Comparison of ENCODE assay signal across 8 mouse cellular contexts in the genomic region with DNA sequence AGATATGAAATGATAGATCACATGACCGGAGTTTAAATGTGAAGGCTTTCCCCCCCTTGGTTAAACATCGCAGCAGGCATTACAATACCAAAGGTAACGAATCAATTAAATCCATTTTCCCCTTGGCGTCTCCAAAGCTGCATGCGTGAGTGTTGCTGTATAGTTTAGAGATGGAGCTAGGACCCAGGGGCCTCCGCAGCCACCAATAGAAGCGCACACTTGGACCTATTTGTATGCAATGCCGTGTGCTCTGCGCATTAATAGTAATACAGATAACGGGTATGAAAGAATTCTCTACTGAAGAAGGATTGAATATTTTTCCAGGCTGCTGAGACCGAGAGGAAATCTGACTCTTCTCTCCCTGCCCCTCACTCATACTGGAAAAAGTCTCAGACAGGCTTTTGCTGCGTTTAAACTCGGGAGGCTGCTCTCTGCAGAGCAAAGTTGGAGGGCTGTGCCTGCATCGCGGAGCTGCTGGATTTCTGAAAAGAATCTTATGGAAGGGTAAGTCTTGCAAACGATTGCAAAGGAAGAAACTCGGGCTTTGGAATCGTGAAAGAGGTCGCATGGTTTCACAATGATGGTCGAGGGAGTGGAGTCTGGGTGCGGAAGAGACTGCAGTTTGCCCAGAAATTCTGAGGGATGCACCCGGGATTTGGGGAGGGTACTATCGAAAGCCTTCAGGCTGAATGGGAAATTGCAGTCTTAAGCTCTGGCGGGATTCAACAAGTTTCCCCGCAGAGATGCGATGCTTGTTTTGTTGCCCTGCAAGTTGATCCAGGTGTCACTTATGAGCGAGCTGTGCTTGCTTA.
DNase-seq lines count a peak whose midpoint lies in the region; ATAC-seq lines count a peak whose summit lies in the region.

No protein-coding gene starts in this region.

- no peaks in the 10 kb centered on the region for H3K36me3 ChIP-seq in embryonic facial prominence, embryonic 14.5 days (ENCODE audit: control insufficient read depth, insufficient read depth, low read length)
- H3K36me3 ChIP-seq in intestine, embryonic 14.5 days (ENCODE audit: control insufficient read depth, insufficient read depth, low read length), result no peaks in the 10 kb centered on the region
- H3K36me3 ChIP-seq in midbrain, embryonic 16.5 days (ENCODE audit: control insufficient read depth, insufficient read depth, low read length), result no peaks in the 10 kb centered on the region

- no peaks in the 10 kb centered on the region for H3K9me3 ChIP-seq in embryonic facial prominence, embryonic 14.5 days (ENCODE audit: control insufficient read depth, low read length)
- H3K9me3 ChIP-seq in intestine, embryonic 14.5 days (ENCODE audit: control insufficient read depth, low read length), result no peaks in the 10 kb centered on the region
- H3K9me3 ChIP-seq in midbrain, embryonic 16.5 days (replicated peaks; ENCODE audit: control insufficient read depth, low read length, poor library complexity, severe bottlenecking), result no peaks in the 10 kb centered on the region

- peak overlapping the region; percentile 48 for H3K4me3 ChIP-seq in embryonic facial prominence, embryonic 14.5 days (ENCODE audit: low read depth, low read length)
- peak overlapping the region; percentile 43 for H3K4me3 ChIP-seq in intestine, embryonic 14.5 days (ENCODE audit: low read depth, low read length)
- peak overlapping the region; percentile 62 for H3K4me3 ChIP-seq in midbrain, embryonic 16.5 days (ENCODE audit: low read depth, low read length)

- no peaks in the 10 kb centered on the region for H3K4me1 ChIP-seq in embryonic facial prominence, embryonic 14.5 days (ENCODE audit: control insufficient read depth, insufficient read depth, low read length)
- peaks cover 11% of the 10 kb centered on the region for H3K4me1 ChIP-seq in intestine, embryonic 14.5 days (replicated peaks; ENCODE audit: control insufficient read depth, insufficient read depth, low read length)
- H3K4me1 ChIP-seq in midbrain, embryonic 16.5 days (ENCODE audit: control insufficient read depth, insufficient read depth, low read length), result peaks cover 7% of the 10 kb centered on the region

- H3K9ac ChIP-seq in embryonic facial prominence, embryonic 14.5 days (ENCODE audit: low read depth, low read length), result peak overlapping the region; percentile 55
- 0 out of 2 replicates have a peak overlapping the region, but pooled peaks have one; percentile 14 for H3K9ac ChIP-seq in intestine, embryonic 14.5 days (ENCODE audit: low read length)
- H3K9ac ChIP-seq in midbrain, embryonic 16.5 days (ENCODE audit: low read depth, low read length), result peak overlapping the region; percentile 82

- no peaks in the 10 kb centered on the region for H3K27me3 ChIP-seq in embryonic facial prominence, embryonic 14.5 days (replicated peaks; ENCODE audit: control insufficient read depth, insufficient read depth, low read length)
- H3K27me3 ChIP-seq in intestine, embryonic 14.5 days (replicated peaks; ENCODE audit: control insufficient read depth, insufficient read depth, low read length), result peaks cover 38% of the 10 kb centered on the region
- no peaks in the 10 kb centered on the region for H3K27me3 ChIP-seq in midbrain, embryonic 16.5 days (ENCODE audit: control insufficient read depth, insufficient read depth, low read depth, low read length)

- ATAC-seq in embryonic facial prominence, embryonic 14.5 days (ENCODE audit: low read depth), result peak; percentile 84
- ATAC-seq in intestine, embryonic 14.5 days (replicated peaks; ENCODE audit: low FRiP score, low TSS enrichment, low read depth), result peak; percentile 53; the same call in 1 of the 2 replicates
- peak; percentile 88 for ATAC-seq in midbrain, embryonic 16.5 days
- ATAC-seq in megakaryocyte, adult 5-6 weeks (ENCODE audit: poor library complexity, severe bottlenecking), result no peak

- DNase-seq in kidney, postnatal 4 days, result peak; percentile 2 to 12
- no peak for DNase-seq in kidney, postnatal 14 days
- peak; percentile 72 for DNase-seq in embryonic facial prominence, embryonic 14.5 days (ENCODE audit: low spot score)
- DNase-seq in intestine, embryonic 14.5 days (ENCODE audit: low spot score), result peak; percentile 70
- no peak for DNase-seq in kidney, adult 9 months
- no peak for DNase-seq in adrenal gland, postnatal 4 days (ENCODE audit: low spot score in 2 of 2)

- 0 out of 2 replicates have a peak overlapping the region, but pooled peaks have one; percentile 8 for H3K27ac ChIP-seq in embryonic facial prominence, embryonic 14.5 days (replicated peaks; ENCODE audit: low read depth, low read length)
- H3K27ac ChIP-seq in intestine, embryonic 14.5 days (ENCODE audit: low read depth), result no peak overlapping the region
- peak overlapping the region; percentile 86 for H3K27ac ChIP-seq in midbrain, embryonic 16.5 days (ENCODE audit: low read length)

- peak overlapping the region; percentile 82 for H3K4me2 ChIP-seq in embryonic facial prominence, embryonic 14.5 days (ENCODE audit: low read depth, low read length)
- peak overlapping the region; percentile 66 for H3K4me2 ChIP-seq in intestine, embryonic 14.5 days (ENCODE audit: low read length)
- peak overlapping the region; percentile 70 for H3K4me2 ChIP-seq in midbrain, embryonic 16.5 days (ENCODE audit: low read length)

- WGBS in embryonic facial prominence, embryonic 14.5 days, result 2% methylated on average over 27 of the region's 27 CpGs
- 4% methylated on average over 27 of the region's 27 CpGs for WGBS in intestine, embryonic 14.5 days
- under 1% methylated on average over 27 of the region's 27 CpGs for WGBS in midbrain, embryonic 16.5 days

Comparison
In these comparisons a context has a peak if more than half of its experiments do, and no peak if none do; other contexts are left out.
1. DNase-seq: peak in kidney, postnatal 4 days (2 of 2), embryonic facial prominence, embryonic 14.5 days (single experiment) and intestine, embryonic 14.5 days (single experiment); none in kidney, postnatal 14 days (single experiment), kidney, adult 9 months (single experiment) and adrenal gland, postnatal 4 days (0 of 2).
2. H3K9ac ChIP-seq: peak in every context shown above with its lines; median percentile 82 in midbrain, embryonic 16.5 days; 55 in embryonic facial prominence, embryonic 14.5 days; 14 in intestine, embryonic 14.5 days.
3. Peak in every context shown above with its lines, with median percentiles within 50 percentile points of each other: H3K4me2 ChIP-seq and H3K4me3 ChIP-seq.